Mouse (Mus musculus) layer of hippocampus, adult 18-20 months (tissue): ENCODE results near the gene Mgarp. TPM values are rescaled to one million over a fixed set of nuclear protein-coding genes. Genes with fewer than 3 reads are reported as not detected.
"Not testable (repeated sequence)": the region's sequence is repeated elsewhere in the genome, so short reads cannot be mapped to it uniquely, and the experiment has no call there.

ENCODE experiments used
- DNase-seq, 2 experiments: peaks; one replicate each; pipeline ENCODE4 v3.0.0; 2022; ENCODE audit warnings: low spot score in 2 of 2
- total RNA-seq, 2 experiments: library from RNA; stranded (reverse); gene quantifications; 2 replicates each; pipeline ENCODE4 v1.2.3; 2021

Mgarp gene
- total RNA-seq, 2 experiments from 2014 or later: not detected

GRCm38 (mm10) chr3:51368011-51368410, 28.5 kb downstream of the Mgarp start:
- no peak for DNase-seq

GRCm38 (mm10) chr3:51366926-51367325, 29.6 kb downstream of the Mgarp start:
- DNase-seq: no peak

DNA sequence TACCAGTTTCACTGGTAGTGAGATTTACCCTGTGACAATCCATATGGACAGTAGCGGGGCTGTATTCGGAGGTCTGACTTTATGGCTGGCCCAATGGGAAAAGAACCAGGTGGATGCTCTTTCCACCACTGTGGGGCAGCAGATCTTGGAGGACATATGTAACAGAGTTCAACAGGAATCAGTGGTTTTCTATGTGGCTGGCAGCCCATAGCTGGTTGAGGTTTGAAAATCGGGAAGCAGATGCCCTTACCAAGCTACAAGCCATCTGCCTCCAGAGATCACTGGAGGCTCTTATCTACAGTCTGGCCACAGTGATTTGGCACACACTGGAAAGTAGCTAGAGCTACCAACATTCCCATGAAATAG, 31.0 kb downstream of the Mgarp start:
- DNase-seq: no peak

DNA sequence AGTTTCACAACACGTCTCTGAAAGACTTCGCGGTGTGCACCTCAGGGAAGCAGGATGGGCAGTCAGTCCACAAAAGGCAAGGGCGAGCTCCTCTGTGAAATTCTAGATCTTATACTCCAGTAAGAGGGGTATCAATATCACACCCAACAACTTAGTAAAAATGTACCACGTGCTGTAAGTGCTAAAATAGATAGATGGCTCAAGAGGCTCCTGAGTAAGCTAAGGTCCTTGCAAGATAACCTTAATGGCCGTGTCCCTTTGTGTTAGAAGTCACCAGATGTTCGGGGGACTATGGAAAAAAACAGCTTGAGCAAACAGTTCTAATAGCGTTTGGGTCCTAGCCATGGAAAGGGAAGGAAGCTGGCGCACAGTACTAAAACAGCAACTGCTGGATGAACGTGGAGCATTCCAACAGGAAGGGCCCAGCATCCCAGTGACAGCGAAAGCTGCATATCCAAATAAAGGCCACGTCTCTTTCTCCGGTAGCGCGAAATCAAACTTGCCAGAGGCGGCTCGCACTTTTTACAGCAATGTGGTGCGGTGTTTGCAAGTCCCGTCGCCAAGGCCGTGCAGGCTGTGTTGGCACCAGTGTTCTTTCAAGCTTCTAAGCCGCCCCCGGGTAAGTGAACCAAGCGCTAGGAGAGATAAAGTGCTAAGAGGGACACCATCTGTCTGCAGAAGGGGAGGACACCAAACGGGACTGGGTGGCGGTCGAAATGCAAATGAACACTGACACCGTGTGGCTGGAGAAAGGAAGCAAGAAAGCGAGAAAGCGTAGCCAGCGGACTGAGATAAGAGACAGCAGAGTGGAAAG, 31.6 kb downstream of the Mgarp start:
- peak; percentile 80 to 89 for DNase-seq

- no peak for DNase-seq
These were observed 35.5 kb downstream of the Mgarp start for GRCm38 (mm10) chr3:51361066-51361465.

DNA sequence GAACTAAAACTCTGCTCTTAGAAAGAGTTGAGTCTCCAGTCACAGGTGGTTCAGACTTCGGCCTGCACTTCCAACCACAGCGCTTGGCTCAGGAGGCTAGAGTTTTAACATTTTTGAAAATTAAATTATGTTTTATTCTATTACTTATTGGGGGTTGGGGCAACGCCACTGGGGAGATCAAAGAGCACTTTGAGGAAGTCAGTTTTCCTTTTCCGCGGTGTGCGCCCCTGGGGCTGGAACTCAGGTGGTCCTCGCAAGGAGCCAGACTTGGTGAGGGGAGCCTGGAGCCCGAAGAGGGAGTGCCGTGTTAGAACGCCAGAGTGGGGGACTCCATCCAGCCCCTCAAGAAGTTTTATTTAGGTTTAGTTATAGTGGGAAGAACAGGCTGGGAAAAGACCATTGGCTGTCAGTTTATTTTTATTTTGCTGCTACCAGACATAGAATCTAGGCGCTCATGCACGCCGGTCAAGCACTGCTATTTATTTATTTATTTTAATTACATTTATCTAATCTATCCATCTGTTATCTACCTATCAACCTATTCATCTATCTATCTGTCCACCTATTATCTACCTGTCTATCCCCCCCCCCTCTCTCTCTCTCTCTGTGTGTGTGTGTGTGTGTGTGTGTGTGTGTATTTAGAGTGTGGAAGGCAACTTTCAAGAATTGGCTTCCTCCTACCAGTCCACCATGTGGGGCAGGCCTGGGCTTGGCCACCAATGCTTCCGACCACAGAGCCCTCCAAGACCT, 36.8 kb downstream of the Mgarp start:
- DNase-seq: no peak

DNA sequence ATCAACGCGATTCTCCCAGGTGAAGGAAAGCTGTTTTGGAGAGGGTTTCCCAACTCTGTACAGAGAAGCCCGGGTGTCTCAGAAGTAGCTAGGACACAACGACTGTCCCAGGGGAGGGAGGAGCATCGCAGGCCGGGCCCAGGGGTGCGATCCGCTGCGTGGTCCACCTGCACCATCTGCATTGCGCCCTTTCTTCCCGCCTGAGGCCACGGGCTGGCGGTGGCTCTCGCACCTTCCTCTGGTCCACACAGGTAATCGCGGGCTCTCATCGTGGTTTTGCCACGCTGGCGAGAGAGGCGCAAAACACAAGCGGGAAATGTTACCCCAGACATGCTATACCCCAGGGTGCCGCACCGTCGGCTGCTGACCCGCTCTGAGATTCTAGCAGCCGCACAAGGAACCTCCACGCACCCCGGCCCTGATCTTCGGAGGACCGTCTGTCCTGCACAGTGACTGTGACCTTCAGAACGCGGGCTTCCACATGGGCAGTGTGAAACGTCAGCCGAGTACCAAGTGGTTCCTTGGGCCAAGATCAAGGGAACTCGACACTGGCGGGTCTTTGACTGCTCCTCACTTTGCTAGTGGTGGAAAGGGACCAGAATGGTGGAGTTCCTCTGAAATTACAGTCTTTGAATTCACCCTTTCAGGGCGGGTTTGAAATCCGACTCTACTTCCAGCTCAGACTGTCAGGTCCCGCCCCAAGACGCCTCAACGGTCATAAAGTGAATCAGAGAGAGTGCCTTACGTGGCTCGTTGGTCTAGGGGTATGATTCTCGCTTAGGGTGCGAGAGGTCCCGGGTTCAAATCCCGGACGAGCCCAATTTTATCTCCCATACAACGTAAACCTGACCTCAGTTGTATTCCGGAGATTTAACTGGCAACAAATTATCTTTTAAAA, 37.6 kb downstream of the Mgarp start:
- peak; percentile 50 to 70 for DNase-seq

- peak; percentile 49 to 83 for DNase-seq
These were observed 38.4 kb downstream of the Mgarp start for GRCm38 (mm10) chr3:51358181-51358580.

GRCm38 (mm10) chr3:51357624-51358023, 38.9 kb downstream of the Mgarp start:
- DNase-seq: peak in 1 of 2 experiments; percentile 22

- no peak for DNase-seq
These were observed 39.5 kb downstream of the Mgarp start for GRCm38 (mm10) chr3:51357078-51357477.

GRCm38 (mm10) chr3:51354956-51355355, 41.6 kb downstream of the Mgarp start:
- not testable (repeated sequence) for DNase-seq

- no peak for DNase-seq
These were observed 42.5 kb downstream of the Mgarp start for GRCm38 (mm10) chr3:51354034-51354427.

DNA sequence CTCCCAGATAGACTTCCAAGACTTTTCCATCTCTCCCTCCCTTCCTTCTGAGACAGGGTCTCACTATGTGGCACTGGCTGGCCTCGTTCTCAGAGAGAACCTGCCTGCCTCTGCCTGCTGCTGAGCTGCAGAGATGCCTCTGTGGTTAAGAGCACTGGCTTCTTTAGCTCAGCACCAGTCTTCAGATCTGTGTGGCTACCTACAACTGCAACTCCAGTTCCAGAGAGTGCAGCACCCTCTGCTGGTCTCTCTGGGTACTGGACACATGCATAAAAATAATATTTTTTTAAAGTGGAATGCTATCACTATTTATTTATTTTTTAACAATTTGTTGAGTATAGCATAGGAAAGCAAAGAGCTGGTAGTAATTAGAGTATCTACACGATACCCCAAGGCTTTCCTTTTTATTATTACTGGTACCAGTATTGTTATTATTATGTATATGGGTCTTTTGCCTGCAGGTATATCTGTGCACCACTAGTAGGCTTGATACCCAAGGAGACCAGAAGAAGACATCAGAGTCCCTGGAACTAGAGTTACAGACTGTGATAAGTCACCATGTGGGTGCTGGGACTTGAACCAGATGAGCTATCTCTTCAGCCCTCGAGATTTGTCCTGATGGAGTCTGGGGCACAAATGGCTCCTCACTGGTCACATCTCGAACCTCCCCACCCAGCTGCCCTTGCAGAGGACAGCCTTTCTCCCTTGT, 43.1 kb downstream of the Mgarp start:
- DNase-seq: peak in 1 of 2 experiments; percentile 49

DNA sequence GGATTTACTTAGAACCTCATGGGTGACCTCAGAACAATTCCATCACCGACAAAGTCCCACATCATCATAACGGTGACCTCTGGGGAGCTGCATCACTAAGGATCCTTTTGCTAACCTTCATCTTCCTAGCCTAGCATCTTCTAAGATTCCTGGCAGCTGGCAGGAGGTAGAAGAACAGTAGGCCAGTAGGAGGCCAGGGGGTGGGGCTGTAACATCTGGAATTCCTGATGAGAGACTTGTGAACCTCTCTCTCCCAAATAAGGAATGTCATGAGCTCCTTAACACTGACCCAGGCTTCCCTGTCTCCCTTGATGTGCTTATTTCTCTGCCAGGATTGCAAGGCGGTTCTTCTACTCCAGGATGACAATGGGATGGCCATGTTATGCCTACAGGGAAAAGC, 45.7 kb downstream of the Mgarp start:
- no peak for DNase-seq

DNA sequence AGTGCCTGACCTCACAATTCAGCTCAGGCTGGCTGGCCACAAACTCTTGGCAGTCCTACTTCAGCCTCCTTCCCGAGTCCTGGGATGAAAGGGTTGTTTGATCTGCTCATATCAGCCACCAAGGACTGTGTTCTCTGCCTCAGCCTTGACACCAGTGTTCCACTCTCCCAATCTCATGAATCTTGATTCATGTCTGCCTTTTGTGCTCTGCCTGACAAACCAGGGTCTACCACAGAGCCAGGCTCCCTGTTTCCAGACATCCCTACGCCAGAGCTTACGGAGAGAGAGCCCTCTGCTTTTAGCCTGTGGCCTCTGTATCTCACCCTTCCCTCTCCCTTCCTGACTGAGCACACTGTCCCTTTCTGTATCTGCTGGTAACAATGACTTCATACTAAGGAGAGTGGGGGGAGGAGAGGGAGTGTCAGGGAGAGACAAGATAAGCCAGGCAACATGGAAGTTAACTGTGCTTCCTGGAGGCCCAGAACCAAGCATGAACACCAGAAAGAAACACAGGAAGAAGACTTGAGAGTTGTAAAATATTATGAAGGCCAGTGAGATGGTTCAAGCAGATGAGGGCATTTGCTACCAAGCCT, 47.8 kb downstream of the Mgarp start:
- no peak for DNase-seq

- not testable (repeated sequence) for DNase-seq
These were observed 51.5 kb downstream of the Mgarp start for GRCm38 (mm10) chr3:51345017-51345416.

- DNase-seq: not testable (repeated sequence)
These were observed 52.4 kb downstream of the Mgarp start for GRCm38 (mm10) chr3:51344182-51344581.

DNA sequence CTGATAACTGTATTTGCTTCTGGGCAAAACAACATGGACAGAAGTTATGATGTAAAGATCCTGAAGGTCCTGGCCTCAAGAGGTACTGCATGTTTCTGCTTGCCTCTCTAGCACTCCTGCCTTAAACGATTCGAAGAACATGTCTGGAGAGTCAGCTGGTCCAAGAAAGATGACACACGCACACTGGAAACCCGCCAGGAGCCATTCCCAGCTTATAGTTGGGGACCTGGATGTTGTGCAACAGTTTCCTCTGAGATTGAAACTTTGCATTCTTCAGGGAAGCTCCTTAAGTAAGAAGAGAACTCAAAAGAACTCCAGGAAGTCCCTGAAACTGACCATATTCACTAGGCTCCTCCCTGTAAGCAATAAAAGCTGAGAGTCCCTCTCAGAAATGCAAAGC, 53.3 kb downstream of the Mgarp start:
- no peak for DNase-seq

DNA sequence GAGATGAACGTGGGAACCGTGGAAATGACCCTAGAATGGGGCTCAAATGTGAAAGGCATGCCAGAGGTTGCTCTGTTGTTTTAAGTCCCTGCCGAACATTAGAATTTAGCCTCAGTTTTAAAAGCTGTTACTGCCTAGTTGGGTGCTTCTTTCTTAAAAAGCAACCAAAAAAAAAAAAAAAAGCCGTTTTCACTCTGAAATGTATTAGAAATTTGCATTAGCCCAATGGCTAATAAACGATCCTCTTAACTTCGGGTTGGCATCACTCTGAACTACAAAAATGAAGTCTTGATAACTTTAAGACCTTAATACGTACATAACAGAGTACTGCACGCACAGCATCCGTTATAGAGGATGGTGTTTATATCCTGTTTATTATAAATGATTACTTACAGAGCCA, 54.4 kb downstream of the Mgarp start:
- no peak for DNase-seq
